Mouse (Mus musculus): ENCODE measurements around the gene Ovca2. TPM values are rescaled to one million over a fixed set of nuclear protein-coding genes. Genes with fewer than 3 reads are reported as not detected.

The Ovca2 gene
- 37.6 and 48.9 TPM in 2 replicates for polyA plus RNA-seq (2012; rRNA removed)

DNA sequence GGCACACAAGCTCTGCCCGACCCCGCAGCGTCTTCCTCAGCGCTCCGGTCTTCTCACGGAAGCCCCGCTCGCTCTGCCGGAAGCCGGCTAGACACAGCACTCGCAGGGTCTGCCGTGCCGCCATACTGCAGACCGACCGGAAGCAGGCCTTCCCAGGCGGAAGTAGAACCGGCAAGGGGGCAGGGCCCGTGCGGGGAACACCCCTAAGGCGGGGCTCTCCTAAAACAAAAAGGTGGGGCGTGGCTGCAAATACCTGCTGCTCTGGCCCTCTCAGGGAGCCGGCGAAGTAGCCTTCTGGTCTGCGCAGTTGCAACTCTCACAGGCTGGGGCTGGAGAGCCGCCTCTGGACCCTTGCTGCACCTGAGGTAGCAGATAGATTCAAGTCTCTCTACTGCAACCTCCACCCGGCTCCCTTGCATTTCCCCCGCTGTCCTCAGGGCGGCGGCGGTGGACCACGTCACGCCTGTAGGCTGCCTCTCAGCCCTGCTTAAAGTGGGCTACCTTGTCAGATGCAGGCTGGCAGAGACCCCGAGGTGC lies at the start of gene Ovca2:
Gene Ovca2, minus strand, starts transcription at position 164 of the 537 bp plus-strand sequence.
- Histone ChIP-seq H3K36me3 (ENCODE audit: control insufficient read depth, insufficient read depth, low read length) (no peaks in the 10 kb centered on the region), H3K27me3 (ENCODE audit: control insufficient read depth, insufficient read depth, low read length) (no peaks in the 10 kb centered on the region), H3K27ac (ENCODE audit: control insufficient read depth, insufficient read depth, low read length) (peak within 1 kb of the TSS; percentile 26; the same call in 1 of the 2 replicates), H3K4me3 (ENCODE audit: control insufficient read depth, insufficient read depth, low read length) (peak within 1 kb of the TSS; percentile 95), H3K4me1 (replicated peaks; ENCODE audit: control insufficient read depth, insufficient read depth, low read length) (peaks cover 17% of the 10 kb centered on the region)
- TF ChIP-seq POLR2A (IDR thresholded peaks at IDR 0.05; ENCODE audit: control insufficient read depth, extremely low read depth, insufficient read depth, low read length, poor library complexity) (peak; percentile 90), CTCF (IDR thresholded peaks at IDR 0.05; ENCODE audit: borderline replicate concordance, control insufficient read depth, extremely low read depth, insufficient read depth, low read length, poor library complexity) (peak; percentile 96)
- 0% methylated on average over 33 of the region's 33 CpGs for WGBS
- peak; percentile 94 for DNase-seq

DNA sequence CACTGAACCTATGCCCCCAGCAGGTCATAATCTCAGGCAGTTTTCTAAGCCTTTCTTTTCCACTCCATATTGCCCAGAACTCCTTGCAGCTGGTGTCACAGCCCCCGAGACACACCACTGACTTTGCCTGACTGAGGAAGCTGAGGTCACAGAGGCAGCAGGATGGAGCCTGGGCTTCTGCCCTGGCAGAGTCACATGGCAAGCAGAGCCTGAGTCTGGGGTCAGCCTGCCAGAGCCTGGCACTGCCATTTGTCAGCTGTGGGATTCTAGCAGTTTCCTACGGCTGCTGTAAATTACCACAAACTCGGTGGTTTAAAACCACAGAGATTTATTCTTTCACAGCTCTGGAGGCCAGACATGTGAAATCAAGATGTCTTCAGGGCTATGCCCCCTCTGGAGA lies 49.0 kb upstream of the Ovca2 start:
- Histone ChIP-seq H3K4me3 (ENCODE audit: control insufficient read depth, insufficient read depth, low read length) (no peak overlapping the region), H3K4me1 (replicated peaks; ENCODE audit: control insufficient read depth, insufficient read depth, low read length) (peaks cover 22% of the 10 kb centered on the region), H3K36me3 (ENCODE audit: control insufficient read depth, insufficient read depth, low read length) (no peaks in the 10 kb centered on the region), H3K27ac (ENCODE audit: control insufficient read depth, insufficient read depth, low read length) (no peak overlapping the region), H3K27me3 (ENCODE audit: control insufficient read depth, insufficient read depth, low read length) (no peaks in the 10 kb centered on the region)
- 10% methylated on average over 3 of the region's 3 CpGs for WGBS
- TF ChIP-seq CTCF (IDR thresholded peaks at IDR 0.05; ENCODE audit: borderline replicate concordance, control insufficient read depth, extremely low read depth, insufficient read depth, low read length, poor library complexity) (no peak), POLR2A (IDR thresholded peaks at IDR 0.05; ENCODE audit: control insufficient read depth, extremely low read depth, insufficient read depth, low read length, poor library complexity) (no peak)
- no peak for DNase-seq

DNA sequence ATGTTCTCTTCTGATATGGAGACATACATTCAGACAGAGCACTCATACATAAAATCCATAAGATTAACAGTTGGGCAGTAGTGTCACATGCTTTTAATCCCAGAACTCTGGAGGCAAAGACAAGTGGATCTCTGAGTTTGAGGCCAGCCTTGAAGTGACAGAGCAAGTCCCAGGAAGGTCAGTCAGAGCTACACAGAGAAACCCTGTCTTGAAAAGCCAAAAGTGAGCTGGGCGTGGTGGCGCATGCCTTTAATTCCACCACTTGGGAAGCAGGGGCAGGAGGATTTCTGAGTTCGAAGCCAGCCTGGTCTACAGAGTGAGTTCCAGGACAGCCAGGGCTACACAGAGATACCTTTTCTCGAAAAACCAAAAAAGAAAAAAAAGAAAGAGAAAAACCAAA lies 46.2 kb upstream of the Ovca2 start:
- 95% methylated on average over 4 of the region's 4 CpGs for WGBS
- TF ChIP-seq CTCF (IDR thresholded peaks at IDR 0.05; ENCODE audit: borderline replicate concordance, control insufficient read depth, extremely low read depth, insufficient read depth, low read length, poor library complexity), result no peak
- TF ChIP-seq POLR2A (IDR thresholded peaks at IDR 0.05; ENCODE audit: control insufficient read depth, extremely low read depth, insufficient read depth, low read length, poor library complexity), result no peak
- Histone ChIP-seq H3K27ac (ENCODE audit: control insufficient read depth, insufficient read depth, low read length) (no peak overlapping the region), H3K4me3 (ENCODE audit: control insufficient read depth, insufficient read depth, low read length) (no peak overlapping the region), H3K27me3 (ENCODE audit: control insufficient read depth, insufficient read depth, low read length) (no peaks in the 10 kb centered on the region), H3K36me3 (ENCODE audit: control insufficient read depth, insufficient read depth, low read length) (no peaks in the 10 kb centered on the region), H3K4me1 (replicated peaks; ENCODE audit: control insufficient read depth, insufficient read depth, low read length) (peaks cover 14% of the 10 kb centered on the region)
- no peak for DNase-seq

DNA sequence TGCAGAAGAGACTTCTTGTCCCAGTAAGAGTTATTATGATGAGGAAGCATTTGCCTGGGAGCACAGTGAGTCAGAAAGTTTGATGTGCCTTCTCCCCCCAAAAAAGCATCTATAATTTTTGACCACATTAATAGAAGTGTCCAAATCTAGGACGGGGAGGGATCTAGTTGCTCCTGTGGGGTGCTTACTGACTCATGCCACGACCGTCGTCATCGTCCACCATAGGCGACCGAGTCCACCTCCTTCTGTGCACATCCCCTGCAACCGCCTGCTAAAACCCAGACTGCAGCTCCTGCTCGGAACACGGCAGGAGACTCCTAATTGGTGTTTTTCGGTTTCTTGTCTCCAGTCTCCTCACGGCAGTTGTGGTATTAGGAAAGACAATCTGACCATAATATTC lies 45.4 kb upstream of the Ovca2 start:
- Histone ChIP-seq H3K27ac (ENCODE audit: control insufficient read depth, insufficient read depth, low read length) (no peak overlapping the region), H3K4me1 (replicated peaks; ENCODE audit: control insufficient read depth, insufficient read depth, low read length) (peaks cover 17% of the 10 kb centered on the region), H3K36me3 (ENCODE audit: control insufficient read depth, insufficient read depth, low read length) (no peaks in the 10 kb centered on the region), H3K4me3 (ENCODE audit: control insufficient read depth, insufficient read depth, low read length) (no peak overlapping the region), H3K27me3 (ENCODE audit: control insufficient read depth, insufficient read depth, low read length) (no peaks in the 10 kb centered on the region)
- TF ChIP-seq CTCF (IDR thresholded peaks at IDR 0.05; ENCODE audit: borderline replicate concordance, control insufficient read depth, extremely low read depth, insufficient read depth, low read length, poor library complexity), result no peak
- TF ChIP-seq POLR2A (IDR thresholded peaks at IDR 0.05; ENCODE audit: control insufficient read depth, extremely low read depth, insufficient read depth, low read length, poor library complexity), result no peak
- no peak for DNase-seq
- WGBS, result 98% methylated on average over 12 of the region's 12 CpGs

DNA sequence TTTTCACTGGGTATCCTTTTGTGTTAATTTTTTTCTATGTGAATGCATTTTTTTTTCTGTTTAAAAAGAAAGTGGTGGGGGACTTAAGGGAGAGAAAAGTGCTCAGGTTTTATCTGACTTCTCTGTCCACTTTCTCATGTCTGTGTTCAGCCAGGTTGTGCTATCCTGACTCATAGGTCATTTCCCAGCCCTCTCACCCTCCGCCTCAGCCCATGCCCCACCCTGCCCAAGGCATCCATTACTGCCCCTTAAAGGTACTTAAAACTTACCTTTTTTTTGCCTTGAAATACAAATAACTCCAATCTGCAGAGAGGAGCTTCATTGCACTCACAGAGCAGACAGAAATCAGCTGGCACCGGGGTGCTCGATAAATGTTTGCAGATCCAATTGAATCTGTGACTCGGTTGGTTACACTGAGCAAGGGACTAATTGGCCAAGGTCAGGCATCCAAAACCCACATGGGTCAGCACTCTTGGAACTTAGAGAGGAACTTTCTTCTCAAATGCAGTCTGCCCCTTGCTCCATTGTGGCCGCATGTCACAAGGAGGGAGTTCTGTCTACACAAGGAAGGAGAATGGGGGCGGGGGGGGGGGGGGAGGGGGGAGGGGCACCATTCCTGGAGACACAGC lies 42.0 kb upstream of the Ovca2 start:
- TF ChIP-seq CTCF (IDR thresholded peaks at IDR 0.05; ENCODE audit: borderline replicate concordance, control insufficient read depth, extremely low read depth, insufficient read depth, low read length, poor library complexity), result no peak
- no peak for TF ChIP-seq POLR2A (IDR thresholded peaks at IDR 0.05; ENCODE audit: control insufficient read depth, extremely low read depth, insufficient read depth, low read length, poor library complexity)
- no peaks in the 10 kb centered on the region for H3K27me3 ChIP-seq (ENCODE audit: control insufficient read depth, insufficient read depth, low read length)
- 95% methylated on average over 6 of the region's 6 CpGs for WGBS
- no peak overlapping the region for H3K27ac ChIP-seq (ENCODE audit: control insufficient read depth, insufficient read depth, low read length)
- H3K4me1 ChIP-seq (replicated peaks; ENCODE audit: control insufficient read depth, insufficient read depth, low read length), result 0 out of 2 replicates have a peak, but pooled peaks cover 3% of the 10 kb centered on the region
- no peak overlapping the region for H3K4me3 ChIP-seq (ENCODE audit: control insufficient read depth, insufficient read depth, low read length)
- no peaks in the 10 kb centered on the region for H3K36me3 ChIP-seq (ENCODE audit: control insufficient read depth, insufficient read depth, low read length)
- DNase-seq, result no peak

DNA sequence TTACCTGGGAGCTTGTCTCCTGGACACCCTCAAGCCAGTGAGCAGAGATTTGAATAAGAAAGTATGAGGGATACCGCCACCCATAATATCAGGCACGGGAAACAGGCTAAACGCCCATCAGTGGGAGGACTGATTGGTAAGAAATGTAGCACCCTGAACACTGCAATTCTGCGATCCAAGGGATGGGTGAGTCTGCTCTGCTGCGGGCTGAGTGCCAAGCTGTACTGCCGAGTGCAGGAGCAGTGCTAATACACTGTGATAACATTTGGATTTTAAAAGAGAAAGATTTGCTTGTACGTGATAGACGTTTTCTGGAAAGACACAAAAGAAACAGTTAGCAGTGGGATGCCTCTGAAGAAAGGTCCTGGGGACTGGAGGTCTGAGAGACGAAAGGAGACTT lies 41.5 kb upstream of the Ovca2 start:
- H3K27ac ChIP-seq (ENCODE audit: control insufficient read depth, insufficient read depth, low read length), result no peak overlapping the region

More for the DNA sequence above, 41.5 kb upstream of the Ovca2 start:
- 81% methylated on average over 9 of the region's 9 CpGs for WGBS
- Histone ChIP-seq H3K4me3 (ENCODE audit: control insufficient read depth, insufficient read depth, low read length) (no peak overlapping the region), H3K27me3 (ENCODE audit: control insufficient read depth, insufficient read depth, low read length) (no peaks in the 10 kb centered on the region), H3K36me3 (ENCODE audit: control insufficient read depth, insufficient read depth, low read length) (no peaks in the 10 kb centered on the region), H3K4me1 (replicated peaks; ENCODE audit: control insufficient read depth, insufficient read depth, low read length) (0 out of 2 replicates have a peak, but pooled peaks cover 3% of the 10 kb centered on the region)
- no peak for DNase-seq
- TF ChIP-seq CTCF (IDR thresholded peaks at IDR 0.05; ENCODE audit: borderline replicate concordance, control insufficient read depth, extremely low read depth, insufficient read depth, low read length, poor library complexity) (no peak), POLR2A (IDR thresholded peaks at IDR 0.05; ENCODE audit: control insufficient read depth, extremely low read depth, insufficient read depth, low read length, poor library complexity) (no peak)

Data from thymus, adult 2 months (tissue).